Mouse (Mus musculus): ENCODE measurements around the gene Sept4. TPM values are rescaled to one million over a fixed set of nuclear protein-coding genes. Genes with fewer than 3 reads are reported as not detected.

Gene Sept4
- total RNA-seq, 4 experiments from 2014 or later = 37.7 to 114 (median 64.6) TPM

DNA sequence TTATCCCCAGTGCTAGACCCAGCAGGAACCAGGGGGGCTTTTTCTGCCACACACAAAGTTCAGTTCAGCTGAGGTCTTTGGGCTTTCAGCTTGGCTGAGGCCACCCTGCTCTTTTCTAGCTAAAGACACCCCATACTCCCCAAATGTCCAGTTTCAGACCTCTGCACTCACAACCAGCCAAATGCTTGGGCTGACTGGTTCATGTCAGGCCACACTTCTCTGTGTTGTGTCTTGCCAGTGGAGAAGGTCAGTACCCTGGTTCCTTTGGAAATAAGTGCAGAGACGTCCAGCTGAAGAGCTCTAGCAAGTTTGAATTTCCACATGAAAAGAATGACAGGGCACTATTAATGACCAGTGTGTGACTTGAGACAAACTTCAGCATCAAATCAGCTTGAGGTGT lies 11.0 kb downstream of the Sept4 start:
- DNase-seq = no peak

DNA sequence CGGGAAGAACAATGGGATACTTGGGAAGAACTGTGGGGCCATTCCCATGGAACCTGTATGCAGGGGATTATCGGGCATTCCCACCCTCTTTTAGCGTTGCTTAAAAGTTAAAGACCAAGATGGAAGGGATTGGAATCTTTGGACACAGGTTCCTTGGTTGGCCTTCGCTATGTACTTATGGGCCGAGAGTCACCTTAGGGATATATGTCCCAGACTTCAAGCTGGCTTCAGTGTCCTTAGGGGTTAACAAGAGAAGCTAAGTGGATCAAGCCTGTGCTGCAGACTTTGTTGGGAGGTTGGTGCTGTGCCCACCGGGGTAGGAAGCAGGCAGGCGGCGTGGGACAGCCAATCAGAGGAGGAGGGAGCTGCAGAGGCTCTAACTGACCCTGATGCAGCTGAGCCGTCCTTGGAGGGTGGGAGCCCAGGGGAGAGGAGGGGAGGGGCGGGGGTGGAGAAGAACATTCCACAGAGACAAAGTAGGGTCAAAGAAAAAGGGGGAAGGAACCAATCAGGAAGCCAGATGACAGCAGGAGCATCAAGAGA lies 11.9 kb downstream of the Sept4 start:
- DNase-seq = no peak

DNA sequence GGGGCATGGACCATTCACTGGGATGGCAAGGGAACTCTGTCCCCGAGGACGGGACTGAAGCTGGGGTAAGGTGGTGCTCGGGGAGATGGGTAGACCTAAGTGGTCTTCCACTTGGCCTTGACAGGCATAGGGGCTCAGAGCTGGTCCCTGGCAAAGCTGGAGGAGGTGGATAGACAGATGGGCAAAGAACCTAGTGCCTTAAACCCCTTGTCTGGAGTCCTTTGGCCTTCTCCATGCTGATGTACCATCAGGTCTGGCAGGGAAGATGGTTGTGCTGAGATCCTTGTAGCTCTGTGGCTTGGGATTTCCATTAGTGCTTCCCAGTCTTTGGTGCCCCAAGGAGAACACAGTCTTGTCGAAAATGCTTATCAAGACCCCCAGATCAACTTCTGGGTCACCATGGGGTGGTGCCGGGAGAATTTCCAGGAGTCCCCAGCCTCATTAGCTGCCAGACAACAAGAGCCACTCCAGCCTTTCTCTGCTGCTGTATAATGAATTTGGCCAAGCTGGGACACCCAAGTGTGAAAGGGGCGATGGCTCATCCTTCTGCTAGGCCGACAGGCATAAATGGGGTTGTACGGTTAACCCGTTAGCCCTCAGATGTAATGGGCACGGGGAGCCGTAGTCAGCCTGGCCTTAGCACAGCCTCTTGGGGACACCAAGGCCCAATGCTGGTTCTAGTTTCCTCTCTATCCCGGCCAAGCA lies 12.6 kb downstream of the Sept4 start:
- no peak for DNase-seq

DNA sequence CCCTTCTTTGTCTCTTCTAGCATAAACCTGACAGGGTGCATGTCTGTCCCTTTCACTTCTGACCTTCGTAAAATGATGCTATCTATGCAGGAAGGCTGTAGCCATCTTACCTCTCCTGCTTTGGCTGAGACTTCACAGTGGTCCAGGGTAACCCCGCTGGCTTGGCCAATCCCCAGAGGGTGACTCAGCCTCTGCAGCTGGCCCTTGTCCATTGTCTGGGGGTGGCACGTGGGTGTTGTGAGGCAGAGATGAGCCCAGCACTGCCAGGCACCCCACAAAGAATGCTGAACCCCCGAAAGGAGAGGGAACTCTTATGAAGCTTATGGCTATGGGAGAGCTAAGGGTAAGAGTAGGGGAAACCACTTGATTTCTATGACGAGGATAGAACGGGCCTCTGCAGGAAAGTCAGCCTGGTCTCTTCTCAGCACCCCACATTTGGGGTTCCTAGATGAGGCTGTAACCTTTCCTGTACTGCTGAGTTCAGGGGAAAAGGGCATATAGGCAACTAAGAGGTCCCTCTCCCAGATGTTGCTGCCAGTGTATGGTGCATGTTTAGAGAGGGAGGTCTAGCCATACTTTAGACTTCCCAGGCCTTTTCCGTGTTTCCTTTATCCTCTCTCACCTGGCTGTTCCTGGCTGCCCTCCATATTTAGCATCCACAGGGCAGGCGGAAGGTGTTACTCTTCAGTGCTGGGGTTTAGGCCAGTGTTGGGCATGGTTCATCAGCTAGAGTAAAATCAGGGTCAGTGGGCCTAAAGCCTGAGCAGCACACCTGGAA lies 13.4 kb downstream of the Sept4 start:
- no peak for DNase-seq

DNA sequence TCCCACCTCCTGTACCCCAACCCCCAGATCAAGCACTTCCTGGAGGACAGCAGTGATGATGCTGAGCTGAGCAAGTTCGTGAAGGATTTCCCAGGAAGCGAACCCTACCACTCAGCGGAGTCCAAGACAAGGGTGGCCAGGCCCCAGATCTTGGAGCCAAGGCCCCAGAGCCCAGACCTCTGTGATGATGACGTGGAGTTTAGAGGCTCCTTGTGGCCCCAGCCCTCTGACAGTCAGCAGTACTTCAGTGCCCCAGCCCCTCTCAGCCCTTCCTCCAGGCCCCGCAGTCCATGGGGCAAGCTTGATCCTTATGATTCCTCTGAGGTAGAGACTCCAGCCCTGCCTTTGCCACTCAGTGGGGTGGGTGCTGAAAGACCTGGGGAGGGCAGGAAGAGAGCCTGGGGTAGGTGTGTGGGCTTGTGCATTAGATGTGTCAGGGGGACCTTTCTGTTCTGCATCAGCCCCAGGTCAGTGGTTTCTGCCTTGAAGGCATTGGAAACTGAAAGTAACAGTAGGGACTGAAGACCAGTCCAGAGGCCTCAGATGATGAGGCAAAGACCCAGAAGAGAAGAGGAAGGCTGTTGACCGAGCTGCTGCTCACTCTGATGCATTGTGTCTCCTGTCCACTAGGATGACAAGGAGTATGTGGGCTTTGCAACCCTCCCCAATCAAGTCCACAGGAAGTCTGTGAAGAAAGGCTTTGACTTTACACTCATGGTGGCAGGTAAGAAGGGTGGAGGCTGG lies 14.8 kb downstream of the Sept4 start:
- DNase-seq = no peak

DNA sequence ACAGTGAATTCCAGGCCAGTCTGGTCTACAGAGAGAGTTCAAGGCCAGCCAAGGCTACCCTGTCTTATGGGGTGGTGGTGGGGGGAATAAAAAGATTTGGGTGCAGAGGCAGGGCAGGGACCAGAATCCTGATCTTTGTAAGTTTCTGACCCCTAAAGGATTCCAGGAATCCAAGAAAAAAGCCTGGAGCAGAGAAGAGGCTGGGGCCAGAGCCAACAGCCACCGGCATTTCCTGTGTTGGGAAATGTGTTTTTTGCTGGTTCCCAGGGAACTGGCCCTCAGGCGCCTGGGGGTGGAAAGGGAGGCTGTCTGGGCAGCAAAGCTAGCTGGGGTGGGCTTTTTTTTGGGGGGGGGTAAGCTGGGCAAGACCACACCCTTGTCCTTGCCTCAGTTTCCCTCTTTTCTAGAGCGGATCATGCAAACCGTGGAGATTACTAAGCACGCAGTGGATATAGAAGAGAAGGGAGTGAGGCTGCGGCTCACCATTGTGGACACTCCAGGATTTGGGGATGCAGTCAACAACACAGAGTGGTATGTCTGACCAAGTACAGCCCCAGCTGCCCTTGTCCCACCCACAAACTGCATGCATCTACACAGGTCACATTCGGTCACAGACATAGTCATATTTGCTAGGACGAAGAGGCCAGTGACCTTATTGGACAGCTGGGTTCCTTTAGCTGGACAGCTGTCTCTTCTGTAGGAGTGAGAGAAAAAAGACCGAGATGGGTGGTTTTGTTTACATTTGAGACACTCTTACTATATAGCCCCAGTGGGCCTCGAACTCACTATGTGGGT lies 16.2 kb downstream of the Sept4 start:
- no peak for DNase-seq

DNA sequence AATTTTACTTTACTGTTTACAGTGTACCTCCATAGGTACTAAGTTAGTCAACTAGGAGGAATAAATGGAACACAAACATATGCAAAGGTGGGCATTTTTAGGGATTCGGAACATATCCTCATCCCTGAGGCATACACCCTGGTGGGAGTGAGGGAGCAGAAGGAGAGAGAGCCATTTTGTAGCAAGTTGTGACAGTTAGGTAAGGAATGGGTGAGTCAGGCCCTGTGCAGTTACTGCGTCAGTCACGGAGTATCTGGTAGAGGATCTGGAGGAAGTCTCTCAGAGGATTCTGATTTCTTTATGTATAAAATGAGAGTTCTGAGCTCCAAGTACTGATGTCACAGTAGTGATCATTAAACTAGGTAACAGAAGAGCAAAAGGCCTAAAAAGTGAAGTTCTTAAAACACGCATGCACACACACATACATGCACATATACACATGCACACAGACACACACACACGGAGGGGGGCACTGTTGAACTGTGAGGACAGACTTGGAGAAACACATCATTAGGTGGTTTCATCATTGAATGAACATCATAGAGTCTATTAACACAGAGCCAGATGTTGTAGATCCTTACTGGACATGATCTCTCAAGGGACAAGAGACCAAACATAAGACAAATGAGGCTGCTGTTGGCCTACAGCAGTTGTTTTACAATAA lies 18.6 kb downstream of the Sept4 start:
- DNase-seq = no peak

DNA sequence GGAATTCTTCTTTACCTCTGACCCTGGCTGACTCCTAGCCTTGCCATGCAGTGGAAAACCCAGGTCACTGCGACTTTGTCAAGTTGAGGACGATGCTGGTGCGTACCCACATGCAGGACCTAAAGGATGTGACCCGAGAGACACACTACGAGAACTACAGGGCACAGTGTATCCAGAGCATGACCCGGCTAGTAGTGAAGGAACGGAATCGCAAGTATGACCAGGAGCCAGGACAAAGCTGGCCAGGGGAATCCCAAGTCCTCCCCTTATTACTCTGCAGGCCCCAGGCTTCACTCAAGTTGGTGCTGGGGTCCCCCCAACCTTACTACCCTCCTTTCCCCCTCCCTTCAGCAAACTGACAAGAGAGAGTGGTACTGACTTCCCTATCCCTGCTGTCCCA lies 20.9 kb downstream of the Sept4 start:
- DNase-seq = no peak

DNA sequence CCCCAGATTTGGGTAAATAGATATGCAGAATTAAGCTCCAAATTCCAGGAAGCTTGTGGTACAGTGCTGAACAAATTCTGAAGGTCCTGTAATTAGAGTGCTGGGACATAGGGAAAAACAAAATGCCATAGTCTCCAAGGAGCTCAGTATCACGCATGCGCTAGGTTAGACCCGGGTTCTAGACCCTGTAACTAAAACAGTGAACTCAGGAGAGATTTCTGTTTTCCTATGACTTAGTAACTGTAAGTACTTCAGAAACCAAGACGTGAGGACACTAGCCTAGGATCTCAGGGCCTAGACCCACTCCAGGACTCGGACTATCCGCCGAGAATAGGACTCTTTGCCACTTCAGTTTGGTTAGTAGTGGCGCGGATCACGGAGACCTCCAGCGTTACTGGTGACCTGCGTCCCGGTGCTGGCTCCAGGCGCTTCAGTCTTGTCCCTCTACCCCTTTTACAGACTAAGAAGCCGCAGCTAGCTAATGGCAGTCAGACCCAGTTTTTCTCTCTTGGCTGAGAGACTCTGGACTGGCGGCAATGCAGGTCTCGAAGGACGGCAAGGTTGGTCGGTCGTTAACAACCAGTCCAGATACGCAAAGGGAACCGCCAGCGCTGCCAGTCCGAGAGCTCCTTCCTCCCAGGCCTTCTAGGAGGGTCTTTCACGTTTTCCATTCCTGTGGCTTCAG lies 22.3 kb downstream of the Sept4 start:
- no peak for DNase-seq

DNA sequence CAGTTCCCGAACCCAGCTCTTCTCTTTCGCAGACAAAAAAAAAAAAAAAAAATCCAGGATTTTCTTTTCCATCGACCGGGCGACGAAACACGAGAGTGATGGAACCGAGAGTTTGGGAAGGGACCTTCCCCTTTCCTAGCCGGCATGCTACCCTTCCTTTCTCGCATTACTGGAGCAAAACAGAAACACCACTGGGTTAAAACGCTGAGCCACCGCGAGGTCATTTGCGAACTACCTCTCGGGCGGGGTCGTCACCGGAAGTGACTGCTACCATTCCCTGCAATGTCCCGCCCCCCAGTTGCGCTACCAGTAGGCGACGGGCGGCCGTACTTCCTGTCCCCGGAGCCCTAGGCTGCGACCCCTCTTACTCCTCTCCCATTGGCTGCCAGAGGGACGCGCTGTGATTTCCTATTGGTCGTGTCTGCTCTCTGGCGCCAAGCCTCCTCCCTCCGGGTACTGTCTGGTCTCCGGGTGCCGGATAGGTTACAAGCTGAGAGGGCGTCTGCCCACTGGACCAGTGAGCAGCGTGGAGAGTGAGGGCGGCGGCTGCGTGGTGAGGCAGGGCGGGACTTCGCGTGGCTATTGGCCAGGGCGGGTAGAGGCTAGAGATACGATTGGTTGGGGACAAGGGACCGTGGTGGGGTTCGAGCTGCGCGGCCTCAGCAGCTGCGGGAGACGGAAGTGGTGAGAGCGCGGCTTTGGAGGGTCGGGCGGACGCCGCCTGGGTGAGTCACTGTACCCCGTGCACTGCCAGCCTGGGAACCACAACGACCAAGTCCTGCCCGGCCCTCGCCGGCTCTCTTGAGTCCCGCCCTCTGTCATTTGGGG lies 23.0 kb downstream of the Sept4 start, which contains the start of gene Mtmr4:
Gene Mtmr4, plus strand, starts transcription at position 637 of the 828 bp plus-strand sequence.
- peak; percentile 100 for DNase-seq

DNA sequence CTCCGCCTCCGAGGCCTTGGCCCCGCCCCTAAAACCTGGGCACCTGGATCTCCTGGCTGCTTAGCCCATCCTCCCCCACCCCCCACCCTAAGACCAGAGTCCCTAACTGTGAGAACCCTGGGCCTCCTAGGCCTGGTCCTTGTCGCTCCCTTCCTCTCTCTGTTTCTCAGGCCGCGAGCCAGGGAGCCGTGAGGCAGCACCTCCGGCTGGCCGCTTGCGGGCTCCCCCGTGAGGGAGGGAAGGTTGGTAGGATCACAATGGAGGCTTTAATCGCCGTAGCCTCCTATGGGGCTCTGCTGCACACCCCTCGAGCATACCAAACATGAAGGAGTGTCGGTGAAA lies 23.6 kb downstream of the Sept4 start:
- no peak for DNase-seq

DNA sequence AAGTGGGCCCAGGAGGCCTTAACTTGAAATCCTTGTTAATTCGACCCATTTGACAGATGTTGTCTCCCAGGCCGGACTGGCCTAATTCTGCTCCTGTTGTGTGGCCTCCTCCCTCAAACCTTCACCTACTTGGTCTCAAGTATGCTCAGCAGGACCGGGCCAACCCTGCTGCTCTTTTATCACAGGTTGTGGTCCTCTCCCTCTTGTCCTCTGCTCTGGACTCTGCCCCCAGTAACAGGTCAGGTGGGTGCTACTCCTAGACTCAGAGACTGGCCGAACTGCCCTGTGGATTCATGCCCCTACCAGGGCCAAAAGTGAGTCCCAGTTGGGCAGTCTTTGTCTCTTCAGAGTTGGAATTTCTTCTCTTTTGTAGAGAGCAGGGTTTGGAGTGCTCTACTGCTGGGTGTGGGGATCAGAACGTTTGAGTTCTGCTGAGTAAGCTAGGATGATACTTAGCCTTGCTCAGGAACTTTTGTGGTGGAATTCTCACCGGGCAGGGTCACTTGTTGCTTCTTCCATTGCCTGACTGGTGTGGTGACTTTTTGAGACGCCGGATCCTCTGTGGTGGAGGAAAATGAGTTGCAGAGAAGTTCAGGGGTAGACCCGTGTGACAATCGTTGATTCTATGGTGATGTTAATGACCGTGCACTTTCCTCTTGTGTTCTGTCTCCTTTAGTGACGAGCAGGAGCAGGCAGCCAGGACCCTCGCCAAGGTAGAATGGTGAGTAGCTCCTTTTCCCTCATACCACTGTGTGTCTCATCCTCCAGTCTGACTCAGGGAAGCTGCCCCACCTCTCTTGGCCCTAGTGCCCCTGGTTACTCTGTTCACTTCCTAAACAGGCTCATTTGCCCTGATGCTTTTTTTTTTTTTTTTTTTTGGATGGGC lies 24.3 kb downstream of the Sept4 start:
- DNase-seq = no peak

DNA sequence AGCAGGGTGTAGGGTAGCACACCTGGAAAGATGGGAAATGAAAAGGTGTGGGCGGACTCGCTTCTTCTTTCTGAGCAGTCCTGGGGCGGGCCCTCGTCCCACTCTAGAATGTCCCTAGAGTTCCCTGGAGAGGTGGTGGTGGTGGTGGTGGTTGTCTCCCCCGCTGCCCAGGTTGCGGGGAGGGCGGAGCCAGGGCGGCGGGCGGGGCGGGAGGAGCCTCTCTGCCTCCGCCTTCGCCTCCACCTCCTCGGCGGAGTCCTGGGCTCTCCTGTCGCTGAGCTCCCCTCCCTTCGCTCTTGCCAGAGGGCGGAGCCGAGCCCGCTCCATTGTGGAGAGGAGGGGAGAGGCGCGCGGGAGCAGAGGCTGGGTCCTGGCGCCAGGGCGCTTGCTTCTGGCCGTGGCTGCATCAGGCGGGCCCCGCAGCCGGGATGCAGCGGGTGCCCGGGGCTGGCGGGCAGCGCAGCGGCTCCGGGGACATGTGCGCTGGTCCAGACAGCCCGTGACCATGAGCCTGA lies 26.7 kb downstream of the Sept4 start:
- peak; percentile 87 for DNase-seq

DNA sequence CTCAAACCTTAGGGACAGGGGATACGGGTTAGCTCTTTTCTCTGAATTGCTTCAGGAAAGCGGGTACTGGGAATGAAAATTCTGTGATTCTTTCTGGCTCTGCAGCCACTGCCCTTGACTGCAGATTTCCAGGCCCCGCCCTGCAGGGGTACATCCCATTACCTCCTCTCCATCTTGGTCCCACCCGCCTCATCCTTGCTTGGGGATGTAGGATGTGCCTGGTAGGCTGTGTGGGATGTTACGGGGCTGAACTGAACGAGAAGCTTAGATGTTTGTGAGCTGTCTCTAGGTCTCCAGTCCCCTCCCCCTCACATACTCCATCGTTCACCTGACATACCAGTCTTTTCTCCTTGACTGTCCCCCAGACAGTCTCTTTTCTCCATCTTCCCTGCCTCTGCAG lies 27.3 kb downstream of the Sept4 start:
- DNase-seq = no peak

DNA sequence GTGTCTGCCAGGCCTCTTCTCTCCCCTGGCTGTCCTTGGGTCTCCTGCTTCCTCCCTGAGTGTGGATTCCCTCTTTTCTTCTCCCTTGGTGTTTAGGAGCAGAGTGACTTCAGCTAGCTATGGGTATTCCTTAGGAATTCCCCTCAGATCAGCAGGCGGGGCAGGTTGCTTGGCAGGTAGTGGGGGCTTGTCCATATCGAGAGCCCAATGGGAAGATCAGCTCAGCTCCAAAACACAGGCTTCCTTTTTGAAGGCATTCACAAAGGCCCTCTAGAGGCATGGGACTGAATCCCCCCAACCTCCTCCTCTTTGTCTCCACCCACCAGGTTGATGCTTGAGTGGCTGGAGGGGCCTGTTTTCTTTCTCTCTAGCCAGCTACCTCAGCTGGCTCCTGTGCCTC lies 27.8 kb downstream of the Sept4 start:
- DNase-seq = no peak

DNA sequence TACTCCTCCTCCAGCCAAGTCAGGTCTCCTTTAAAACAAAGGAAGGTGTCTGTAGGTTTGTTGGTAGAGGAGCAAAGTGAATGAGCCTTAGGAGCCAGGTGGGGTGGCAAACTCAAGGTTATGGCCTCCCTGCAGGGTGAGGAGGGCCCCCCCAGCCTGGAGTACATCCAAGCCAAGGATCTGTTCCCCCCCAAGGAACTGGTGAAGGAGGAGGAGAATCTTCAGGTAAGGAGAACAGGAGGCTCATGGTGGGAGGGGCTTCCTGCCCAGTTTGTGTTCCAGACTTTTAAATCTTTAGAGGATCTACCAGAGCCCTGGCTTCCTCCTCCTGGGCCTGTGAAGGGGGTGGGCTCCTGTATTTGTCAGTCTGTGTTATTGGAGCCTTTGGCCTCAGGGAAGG lies 28.4 kb downstream of the Sept4 start:
- DNase-seq = no peak

DNA sequence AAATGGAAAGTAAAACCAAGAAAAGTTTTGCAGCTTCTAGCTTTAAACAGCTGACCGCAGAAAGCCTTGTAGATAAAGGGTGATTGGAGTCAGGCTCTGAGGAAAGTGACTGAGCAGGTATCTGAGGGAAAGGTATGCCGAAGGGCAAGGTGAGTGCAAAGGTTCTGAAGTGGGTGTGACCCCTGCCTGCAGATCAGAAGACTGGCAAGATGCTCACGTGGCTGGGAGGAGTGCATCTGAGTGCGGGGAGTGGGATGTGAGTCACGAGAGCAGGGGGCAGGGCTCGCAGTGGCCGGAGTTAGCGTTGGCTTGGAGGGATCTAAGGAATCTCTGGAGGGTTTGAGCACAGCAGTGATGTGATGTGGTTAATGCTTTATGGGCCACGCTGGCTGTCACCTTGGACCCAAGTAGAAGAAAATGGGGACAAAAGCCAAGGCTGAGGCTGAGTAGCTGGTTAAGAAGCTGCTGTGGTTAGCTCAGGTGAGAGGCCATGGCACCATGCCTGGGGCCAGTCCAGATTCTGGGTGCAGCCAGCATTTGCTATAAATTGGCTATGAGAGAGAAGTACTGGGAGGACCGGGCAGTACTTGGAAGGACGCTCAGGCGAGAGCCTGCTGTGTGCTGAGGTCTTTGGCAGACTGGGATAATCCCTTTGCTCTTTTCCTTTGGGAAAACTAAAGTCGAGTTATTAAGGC lies 30.8 kb downstream of the Sept4 start:
- DNase-seq = no peak

DNA sequence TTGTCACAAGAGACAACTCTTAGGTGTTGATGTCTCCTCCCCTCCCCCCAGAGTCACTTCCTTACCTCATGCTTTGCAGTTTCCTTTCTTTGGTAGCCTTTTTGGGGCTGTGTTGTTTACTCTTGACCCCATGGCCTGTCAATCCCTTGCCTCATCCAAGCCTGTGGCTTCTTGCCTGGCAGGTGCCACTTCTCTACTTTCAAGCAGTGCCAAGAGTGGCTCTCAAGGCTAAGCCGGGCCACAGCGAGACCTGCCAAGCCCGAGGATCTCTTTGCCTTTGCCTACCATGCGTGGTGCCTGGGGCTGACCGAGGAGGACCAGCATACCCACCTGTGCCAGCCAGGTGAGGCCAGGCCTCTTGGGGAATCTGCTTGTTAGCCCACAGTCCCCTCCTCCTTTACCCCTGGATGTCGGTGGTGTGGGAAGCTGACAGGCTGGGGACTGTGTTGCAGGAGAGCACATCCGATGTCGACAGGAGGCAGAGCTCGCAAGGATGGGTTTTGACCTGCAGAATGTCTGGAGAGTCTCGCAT lies 31.7 kb downstream of the Sept4 start:
- no peak for DNase-seq

Measured in adrenal gland, adult 8-10 months (tissue).